Mouse (Mus musculus) spleen, embryonic (tissue): ENCODE results near the gene Samd10.

Experiments used
- CTCF ChIA-PET: fragments of 350-600 bp; sonication (Branson Sonifier 250); formaldehyde crosslinking; loops from one replicate; lab custom pipeline; 2022; lab: Charles Lee

Gene Samd10

GRCm38 (mm10) chr2:181598454-181599351 lies at the start of gene Samd10:
TSS of gene Samd10 (minus strand) at chr2:181599212.
- CTCF ChIA-PET = interaction anchor here (0.7 to 1.0 kb wide), 2 partner anchors 101 to 183 kb away, joined by 3 to 13 read pairs; no protein-coding TSS in a partner anchor

GRCm38 (mm10) chr2:181646626-181647472 lies 47.8 kb upstream of the Samd10 start:
- CTCF ChIA-PET = no interaction called here

GRCm38 (mm10) chr2:181645666-181646065 lies 46.7 kb upstream of the Samd10 start:
- CTCF ChIA-PET = no interaction called here

- CTCF ChIA-PET = interaction anchor here (1.6 kb wide), 1 partner anchor 34 kb away, joined by 4 read pairs; no protein-coding TSS in a partner anchor
Observed at GRCm38 (mm10) chr2:181644361-181644760, 45.3 kb upstream of the Samd10 start.

- CTCF ChIA-PET = no interaction called here
Observed at GRCm38 (mm10) chr2:181635865-181636264, 36.9 kb upstream of the Samd10 start.

- CTCF ChIA-PET = no interaction called here
Observed at GRCm38 (mm10) chr2:181632624-181633023, 33.6 kb upstream of the Samd10 start.

GRCm38 (mm10) chr2:181628471-181628870 lies 29.5 kb upstream of the Samd10 start:
- CTCF ChIA-PET = no interaction called here

GRCm38 (mm10) chr2:181623401-181623800 lies 24.4 kb upstream of the Samd10 start:
- CTCF ChIA-PET = no interaction called here

- CTCF ChIA-PET = no interaction called here
Observed at GRCm38 (mm10) chr2:181618761-181619495, 19.9 kb upstream of the Samd10 start.

- CTCF ChIA-PET = no interaction called here
Observed at GRCm38 (mm10) chr2:181602367-181602766, 3.4 kb upstream of the Samd10 start.

GRCm38 (mm10) chr2:181601751-181602145 lies 2.7 kb upstream of the Samd10 start:
- CTCF ChIA-PET = no interaction called here

GRCm38 (mm10) chr2:181600828-181601750 lies 2.1 kb upstream of the Samd10 start:
- CTCF ChIA-PET = no interaction called here

GRCm38 (mm10) chr2:181600226-181600758 lies 1.3 kb upstream of the Samd10 start:
- CTCF ChIA-PET = interaction anchor here (0.5 kb wide), 1 partner anchor 185 kb away, joined by 3 read pairs; no protein-coding TSS in a partner anchor

GRCm38 (mm10) chr2:181597378-181598061 lies 1.5 kb downstream of the Samd10 start:
- CTCF ChIA-PET = interaction anchor here (0.7 to 0.9 kb wide), 2 partner anchors 86 to 733 kb away, joined by 5 read pairs; no protein-coding TSS in a partner anchor

- CTCF ChIA-PET = no interaction called here
Observed at GRCm38 (mm10) chr2:181596221-181596960, 2.6 kb downstream of the Samd10 start.

GRCm38 (mm10) chr2:181594946-181595696 lies 3.9 kb downstream of the Samd10 start:
- CTCF ChIA-PET = interaction anchor here (0.7 kb wide), 1 partner anchor 1088 kb away, joined by 4 read pairs; no protein-coding TSS in a partner anchor

GRCm38 (mm10) chr2:181593937-181594336 lies 5.1 kb downstream of the Samd10 start:
- CTCF ChIA-PET = no interaction called here

GRCm38 (mm10) chr2:181593042-181593421 lies 6.0 kb downstream of the Samd10 start:
- CTCF ChIA-PET = interaction anchor here (0.6 to 0.7 kb wide), 2 partner anchors 9 to 82 kb away, joined by 3 to 12 read pairs; no protein-coding TSS in a partner anchor
